Mouse (Mus musculus): ENCODE data around the gene Stum.

DNA sequence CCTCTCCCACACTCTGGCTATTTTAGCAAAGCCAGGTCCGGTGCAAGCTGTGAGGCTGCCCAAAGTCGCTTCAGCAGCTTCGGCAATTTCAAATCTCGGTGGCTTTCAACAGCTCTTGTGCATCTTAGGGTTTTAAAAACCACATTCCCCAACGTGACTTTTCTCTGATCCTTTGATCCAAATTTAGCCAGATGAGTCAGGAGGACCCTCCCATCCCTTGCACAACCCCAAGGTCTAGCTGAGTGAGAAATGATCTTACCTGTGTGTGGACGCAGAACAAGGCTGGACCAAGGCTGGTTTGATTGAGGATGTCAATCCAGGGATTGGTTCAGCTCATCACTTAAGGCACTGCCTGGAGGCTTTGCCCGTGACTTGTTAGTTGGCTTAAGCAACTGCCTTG, 73.0 kb downstream of the Stum start:
- TF ChIP-seq CTCF (IDR thresholded peaks at IDR 0.05; ENCODE audit: low read depth, low read length) (no peak), GATA1 (IDR thresholded peaks at IDR 0.05; ENCODE audit: borderline replicate concordance, low read length) (no peak), POLR2AphosphoS5 (IDR thresholded peaks at IDR 0.05; ENCODE audit: insufficient replicate concordance, low read depth, low read length) (no peak), TAL1 (conservative IDR thresholded peaks at IDR 0.05; ENCODE audit: low read depth, low read length) (no peak), GATA2 (IDR thresholded peaks at IDR 0.05; ENCODE audit: borderline replicate concordance, low read depth, low read length) (no peak)
